Mouse (Mus musculus) midbrain, embryonic 16.5 days (tissue): ENCODE data around the gene Begain. TPM values are rescaled to one million over a fixed set of nuclear protein-coding genes. Genes with fewer than 3 reads are reported as not detected.

Source experiments
- ATAC-seq: fragments of 200-750 bp; cut with Nextera tagmentation; 2 replicates; pipeline ENCODE4 v1.8.0; 2017; ENCODE audit warnings: moderate TSS enrichment
- H3K27ac ChIP-seq: fragments of 300-500 bp; sonication (generic); 2 replicates; pipeline ENCODE4 v1.5.1; 2014; ENCODE audit warnings: mild to moderate bottlenecking, low read length, mixed read lengths
- H3K27me3 ChIP-seq: fragments of 300-500 bp; sonication (generic); 2 replicates; pipeline ENCODE4 v1.6.1; 2014; ENCODE audit warnings: low read depth, low read length, mixed read lengths; ENCODE audit not compliant: control insufficient read depth, insufficient read depth
- H3K36me3 ChIP-seq: fragments of 300-500 bp; sonication (generic); 2 replicates; pipeline ENCODE4 v1.6.1; 2014; ENCODE audit warnings: mild to moderate bottlenecking, low read length, moderate library complexity, mixed read lengths; ENCODE audit not compliant: control insufficient read depth, insufficient read depth
- H3K4me1 ChIP-seq: fragments of 300-500 bp; sonication (generic); 2 replicates; pipeline ENCODE4 v1.6.1; 2014; ENCODE audit warnings: mild to moderate bottlenecking, low read length, mixed read lengths; ENCODE audit not compliant: control insufficient read depth, insufficient read depth
- H3K4me2 ChIP-seq: fragments of 300-500 bp; sonication (generic); 2 replicates; pipeline ENCODE4 v1.6.1; 2014; ENCODE audit warnings: mild to moderate bottlenecking, low read length, mixed read lengths
- H3K4me3 ChIP-seq: fragments of 300-500 bp; sonication (generic); 2 replicates; pipeline ENCODE4 v1.5.1; 2014; ENCODE audit warnings: low read depth, mild to moderate bottlenecking, low read length, moderate library complexity, mixed read lengths
- H3K9ac ChIP-seq: fragments of 300-500 bp; sonication (generic); 2 replicates; pipeline ENCODE4 v1.6.1; 2014; ENCODE audit warnings: low read depth, low read length, mixed read lengths
- H3K9me3 ChIP-seq: fragments of 300-500 bp; sonication (generic); replicated peaks from 2 replicates; pipeline ENCODE4 v1.6.1; 2014; ENCODE audit warnings: mild to moderate bottlenecking, low read length, mixed read lengths; ENCODE audit not compliant: control insufficient read depth, poor library complexity, severe bottlenecking
- WGBS: fragments of 180-500 bp; shearing (Covaris S2); extraction: QIAGEN DNeasy Blood & Tissue Kit; methylation state at CpG from one replicate; pipeline ENCODE4 v1.1.7; 2014; 5-methylcytosine and 5-hydroxymethylcytosine counted together
- polyA plus RNA-seq: library from polyadenylated mRNA; unstranded; fragments of >200 nt; fragmentation: Nextera tagmentation; extraction: Ambion mirVana; gene quantifications from 2 replicates; pipeline ENCODE4 v1.2.1, GENCODE M21; 2015

Gene Begain
- polyA plus RNA-seq, 1 experiment from 2014 or later: 25.4 TPM

- 79% methylated on average over 7 of the region's 7 CpGs for WGBS
- peak overlapping the region; percentile 84; the same call in 1 of the 2 replicates for H3K9ac ChIP-seq
Measured at GRCm38 (mm10) chr12:109068738-109069137, 721 bp upstream of the Begain start.

GRCm38 (mm10) chr12:109067561-109068135, 369 bp downstream of the Begain start:
- peak overlapping the region; percentile 84 for H3K9ac ChIP-seq
- H3K4me1 ChIP-seq: peaks cover 13% of the 10 kb centered on the region
- H3K4me3 ChIP-seq: peak overlapping the region; percentile 72
- H3K27ac ChIP-seq: peak overlapping the region; percentile 67
- ATAC-seq: peak; percentile 88
- peak overlapping the region; percentile 80 for H3K4me2 ChIP-seq
- H3K27me3 ChIP-seq: no peaks in the 10 kb centered on the region; the same call in 1 of the 2 replicates
- no peaks in the 10 kb centered on the region for H3K36me3 ChIP-seq
- H3K9me3 ChIP-seq: no peaks in the 10 kb centered on the region
- WGBS: 4% methylated on average over 31 of the region's 59 CpGs

More at GRCm38 (mm10) chr12:109068738-109069137, 721 bp upstream of the Begain start:
- Histone ChIP-seq H3K36me3 (no peaks in the 10 kb centered on the region), H3K27me3 (no peaks in the 10 kb centered on the region; the same call in 1 of the 2 replicates), H3K27ac (no peak overlapping the region), H3K4me2 (peak overlapping the region; percentile 80), H3K4me1 (peaks cover 13% of the 10 kb centered on the region), H3K4me3 (peak overlapping the region; percentile 72; the same call in 1 of the 2 replicates), H3K9me3 (no peaks in the 10 kb centered on the region)
- ATAC-seq: no peak

- H3K36me3 ChIP-seq: no peaks in the 10 kb centered on the region
Measured at GRCm38 (mm10) chr12:109058660-109059059, 9.4 kb downstream of the Begain start.

GRCm38 (mm10) chr12:109057736-109058135, 10.3 kb downstream of the Begain start:
- H3K27me3 ChIP-seq: peaks cover 26% of the 10 kb centered on the region
- no peaks in the 10 kb centered on the region for H3K36me3 ChIP-seq
- 80% methylated on average over 4 of the region's 4 CpGs for WGBS
- no peaks in the 10 kb centered on the region for H3K9me3 ChIP-seq
- no peak overlapping the region for H3K27ac ChIP-seq
- no peak overlapping the region for H3K4me2 ChIP-seq
- no peak overlapping the region for H3K4me3 ChIP-seq
- no peak for ATAC-seq
- no peak overlapping the region for H3K9ac ChIP-seq
- peaks cover 12% of the 10 kb centered on the region for H3K4me1 ChIP-seq

More at GRCm38 (mm10) chr12:109058660-109059059, 9.4 kb downstream of the Begain start:
- no peak for ATAC-seq
- H3K4me2 ChIP-seq: no peak overlapping the region
- 88% methylated on average over 8 of the region's 8 CpGs for WGBS
- no peak overlapping the region for H3K4me3 ChIP-seq
- H3K27me3 ChIP-seq: peaks cover 16% of the 10 kb centered on the region
- H3K4me1 ChIP-seq: peaks cover 3% of the 10 kb centered on the region
- H3K9me3 ChIP-seq: no peaks in the 10 kb centered on the region
- no peak overlapping the region for H3K27ac ChIP-seq
- no peak overlapping the region for H3K9ac ChIP-seq

- peak overlapping the region; percentile 98 for H3K4me2 ChIP-seq
- H3K27me3 ChIP-seq: peaks cover 51% of the 10 kb centered on the region
- WGBS: under 1% methylated on average over 70 of the region's 105 CpGs
- H3K4me1 ChIP-seq: peaks cover 16% of the 10 kb centered on the region
- peak overlapping the region; percentile 68 for H3K9ac ChIP-seq
- no peaks in the 10 kb centered on the region for H3K36me3 ChIP-seq
- no peak overlapping the region for H3K27ac ChIP-seq
- peak overlapping the region; percentile 51 for H3K4me3 ChIP-seq
- ATAC-seq: no peak
- H3K9me3 ChIP-seq: no peaks in the 10 kb centered on the region
Measured at GRCm38 (mm10) chr12:109053020-109053806, 14.8 kb downstream of the Begain start.

- WGBS: 91% methylated on average over 4 of the region's 4 CpGs
- Histone ChIP-seq H3K4me2 (no peak overlapping the region), H3K27ac (no peak overlapping the region), H3K9ac (no peak overlapping the region), H3K4me1 (peaks cover 16% of the 10 kb centered on the region), H3K9me3 (no peaks in the 10 kb centered on the region), H3K4me3 (no peak overlapping the region), H3K27me3 (peaks cover 46% of the 10 kb centered on the region), H3K36me3 (no peaks in the 10 kb centered on the region)
- ATAC-seq: no peak
Measured at GRCm38 (mm10) chr12:109049949-109050348, 18.1 kb downstream of the Begain start.

- no peaks in the 10 kb centered on the region for H3K36me3 ChIP-seq
- H3K27me3 ChIP-seq: peaks cover 8% of the 10 kb centered on the region; the same call in 1 of the 2 replicates
- H3K4me3 ChIP-seq: no peak overlapping the region
- 80% methylated on average over 7 of the region's 7 CpGs for WGBS
- H3K4me1 ChIP-seq: no peaks in the 10 kb centered on the region
- no peak overlapping the region for H3K4me2 ChIP-seq
- H3K9ac ChIP-seq: no peak overlapping the region
- H3K27ac ChIP-seq: no peak overlapping the region
- no peak for ATAC-seq
- no peaks in the 10 kb centered on the region for H3K9me3 ChIP-seq
Measured at GRCm38 (mm10) chr12:109045581-109045980, 22.4 kb downstream of the Begain start.

GRCm38 (mm10) chr12:109044497-109044896, 23.5 kb downstream of the Begain start:
- no peak overlapping the region for H3K9ac ChIP-seq
- no peak overlapping the region for H3K27ac ChIP-seq
- no peaks in the 10 kb centered on the region for H3K36me3 ChIP-seq
- H3K4me2 ChIP-seq: no peak overlapping the region
- no peak overlapping the region for H3K4me3 ChIP-seq
- H3K27me3 ChIP-seq: no peaks in the 10 kb centered on the region
- WGBS: 25% methylated on average over 5 of the region's 5 CpGs
- no peaks in the 10 kb centered on the region for H3K4me1 ChIP-seq
- no peak for ATAC-seq
- no peaks in the 10 kb centered on the region for H3K9me3 ChIP-seq

GRCm38 (mm10) chr12:109039311-109039710, 28.7 kb downstream of the Begain start:
- no peaks in the 10 kb centered on the region for H3K36me3 ChIP-seq
- 0 out of 2 replicates have a peak, but pooled peaks have one; percentile 19 for ATAC-seq
- H3K4me1 ChIP-seq: no peaks in the 10 kb centered on the region
- H3K27ac ChIP-seq: no peak overlapping the region
- 62% methylated on average over 7 of the region's 7 CpGs for WGBS
- H3K9me3 ChIP-seq: no peaks in the 10 kb centered on the region
- no peaks in the 10 kb centered on the region; the same call in 1 of the 2 replicates for H3K27me3 ChIP-seq
- no peak overlapping the region for H3K9ac ChIP-seq
- no peak overlapping the region for H3K4me3 ChIP-seq
- no peak overlapping the region for H3K4me2 ChIP-seq
